Mouse (Mus musculus) ovary, postnatal 14 days (tissue): ENCODE data around the gene Osbp2.
A peak's percentile ranks its signal among the peaks of the same experiment; 100 is the strongest.

Source experiments
- DNase-seq: peaks from one replicate; pipeline ENCODE4 v3.0.0; 2022; ENCODE audit warnings: low spot score

Osbp2 gene

DNA sequence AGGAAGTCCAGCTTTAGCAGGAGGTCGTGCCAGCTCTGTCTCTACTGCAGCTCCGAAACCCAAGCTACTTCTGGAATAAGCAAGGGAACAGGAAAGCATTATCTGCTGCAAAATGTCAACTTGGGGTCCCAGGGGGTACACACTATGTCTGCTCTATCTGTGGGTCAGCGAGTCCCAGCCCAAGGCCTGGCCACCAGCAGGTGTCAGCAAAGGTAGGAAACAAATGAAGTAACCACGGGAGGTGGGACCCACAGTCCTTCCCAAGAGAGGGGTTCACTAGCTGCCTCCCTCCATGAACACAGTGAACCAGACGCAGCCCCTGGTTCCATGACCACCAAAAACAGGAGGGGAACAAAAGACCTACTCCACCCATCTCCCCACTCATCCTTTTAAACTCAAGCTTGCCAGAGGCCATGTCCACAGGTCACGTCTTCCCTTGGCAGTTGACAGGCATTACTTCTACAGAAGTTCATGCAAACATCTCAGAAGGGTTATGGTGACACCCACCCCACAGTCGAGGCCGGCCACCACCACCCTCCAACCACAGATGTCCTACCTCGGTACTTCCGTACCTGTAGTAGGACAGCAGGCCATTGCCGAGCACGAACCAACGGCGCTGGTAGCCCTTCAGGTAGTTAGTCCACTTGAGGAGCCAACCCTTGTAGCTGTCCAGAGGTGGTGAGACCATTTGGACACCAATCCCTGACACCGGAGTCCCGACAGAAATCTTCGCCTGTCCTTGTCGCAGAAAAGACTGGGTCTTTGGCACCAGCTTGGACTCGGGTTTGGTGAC lies 846 bp downstream of the Osbp2 start:
- DNase-seq: no peak

DNA sequence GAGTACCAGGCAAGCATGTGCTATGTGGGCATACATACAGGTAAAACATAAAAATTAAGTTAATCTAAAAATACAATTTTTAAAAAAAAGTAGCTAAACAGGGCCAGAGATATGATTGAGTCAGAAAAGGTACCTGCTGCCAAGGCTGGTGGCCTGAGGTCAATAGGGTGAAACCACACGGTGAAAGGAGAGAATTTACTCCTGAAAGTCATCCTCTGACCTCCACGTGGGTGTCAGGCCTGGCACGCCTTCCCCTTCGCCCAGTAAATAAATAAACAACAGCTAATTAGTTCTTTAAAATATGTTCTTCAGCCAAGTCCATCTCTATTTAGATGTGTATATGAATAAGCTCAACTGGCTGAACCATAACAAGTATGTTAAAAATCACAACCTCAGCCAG lies 3.3 kb downstream of the Osbp2 start:
- DNase-seq: no peak

DNA sequence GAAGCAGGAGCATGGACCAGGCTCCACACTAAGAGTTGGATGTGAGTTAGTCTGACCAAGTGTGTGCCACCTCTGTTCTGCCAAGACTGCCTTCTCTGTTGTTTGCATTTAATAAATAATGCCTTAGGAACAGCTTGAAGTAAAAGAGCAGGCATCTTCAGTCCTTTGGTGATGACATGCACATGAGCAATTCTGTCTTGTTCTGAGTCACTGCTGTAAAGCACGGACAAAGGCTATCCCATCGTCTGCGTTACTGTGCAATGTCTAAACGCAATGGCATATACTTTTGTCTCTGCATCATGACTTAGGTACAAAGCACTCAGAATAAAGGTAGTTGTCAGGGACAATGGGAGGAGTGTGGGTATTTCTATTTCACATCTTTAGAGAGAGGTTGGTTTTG lies 3.9 kb downstream of the Osbp2 start:
- no peak for DNase-seq

DNA sequence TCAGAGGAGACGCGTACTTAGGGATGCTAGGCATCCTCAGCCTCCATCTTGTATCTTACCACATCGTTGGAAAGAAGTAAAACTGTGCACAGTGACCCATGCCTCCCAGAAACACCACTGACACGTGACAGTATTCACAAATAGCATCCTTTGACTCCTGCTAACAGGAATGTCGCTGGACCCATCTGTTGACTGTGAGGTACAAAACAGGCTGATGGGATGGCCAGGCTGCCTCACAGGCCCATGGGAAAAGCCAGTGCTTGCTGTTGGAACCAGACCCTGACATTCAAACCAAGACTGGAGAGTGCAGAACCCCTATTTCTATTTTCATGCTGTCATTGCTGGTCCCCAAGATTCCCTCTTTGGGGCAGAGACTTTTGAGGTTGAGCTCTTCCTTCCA lies 5.8 kb downstream of the Osbp2 start:
- no peak for DNase-seq

DNA sequence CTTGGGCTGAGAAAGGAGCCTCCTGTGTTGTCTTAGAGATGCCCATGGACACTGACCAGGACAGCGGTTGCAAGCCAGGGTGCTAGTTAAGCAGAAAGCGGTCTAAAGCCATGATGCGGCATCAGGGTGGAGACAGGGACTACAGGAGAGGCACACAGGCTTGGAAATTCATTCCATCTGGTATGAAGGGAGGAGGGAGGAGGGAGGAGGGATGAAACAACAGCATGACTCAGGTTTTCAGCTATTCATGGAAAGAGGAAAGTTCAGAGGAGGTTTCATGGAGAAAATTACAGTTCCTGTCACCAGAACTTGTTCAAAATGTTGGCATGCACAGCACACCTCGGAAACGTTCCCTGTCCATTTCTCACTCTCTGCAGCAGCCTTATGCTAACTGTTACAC lies 7.9 kb downstream of the Osbp2 start:
- DNase-seq: no peak

DNA sequence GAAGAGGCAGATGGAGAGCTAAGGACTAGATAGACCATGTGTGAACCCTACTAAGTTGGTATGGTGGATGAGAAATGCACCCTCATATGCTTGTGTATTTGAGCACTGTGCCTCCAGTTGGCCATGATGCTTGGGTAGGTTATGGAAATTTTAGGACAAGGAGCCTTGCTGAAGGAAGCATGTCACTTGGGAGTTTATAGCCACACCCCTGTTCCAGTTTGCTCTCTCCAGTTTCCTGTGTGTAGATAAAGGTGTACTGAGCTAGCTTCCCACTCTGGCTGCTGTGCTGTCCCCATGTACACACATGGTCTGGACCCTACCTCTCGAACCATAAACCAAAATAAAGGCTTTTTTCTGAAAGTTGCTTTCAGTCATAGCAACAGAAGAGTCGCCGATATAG lies 9.5 kb downstream of the Osbp2 start:
- no peak for DNase-seq

DNA sequence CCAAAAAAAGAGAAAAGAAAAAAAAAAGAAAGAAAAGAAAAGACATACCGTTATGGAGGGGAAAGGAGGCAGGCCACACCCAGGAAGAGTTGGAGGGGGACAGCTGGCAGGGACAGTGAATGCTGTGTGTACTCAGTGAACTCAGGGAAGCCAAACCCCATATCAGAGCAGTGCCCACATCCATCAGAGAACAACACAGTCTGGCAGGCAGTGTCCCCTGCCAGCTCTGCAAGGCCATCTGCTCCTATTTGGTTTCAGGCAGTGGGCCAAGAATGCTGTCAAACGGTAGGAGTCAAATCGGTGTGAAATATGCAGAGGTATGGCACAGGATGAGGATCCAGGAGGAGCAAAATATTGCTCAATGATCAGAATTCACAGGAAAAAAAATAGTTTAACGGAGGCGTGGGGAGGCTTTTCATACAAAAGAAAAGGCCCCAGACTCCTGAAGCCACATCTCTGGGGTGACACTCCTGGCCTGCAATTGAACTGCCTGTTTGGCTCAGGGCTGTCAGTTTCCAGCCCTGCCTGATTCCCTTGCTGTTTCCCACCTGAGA lies 10.1 kb downstream of the Osbp2 start:
- no peak for DNase-seq

DNA sequence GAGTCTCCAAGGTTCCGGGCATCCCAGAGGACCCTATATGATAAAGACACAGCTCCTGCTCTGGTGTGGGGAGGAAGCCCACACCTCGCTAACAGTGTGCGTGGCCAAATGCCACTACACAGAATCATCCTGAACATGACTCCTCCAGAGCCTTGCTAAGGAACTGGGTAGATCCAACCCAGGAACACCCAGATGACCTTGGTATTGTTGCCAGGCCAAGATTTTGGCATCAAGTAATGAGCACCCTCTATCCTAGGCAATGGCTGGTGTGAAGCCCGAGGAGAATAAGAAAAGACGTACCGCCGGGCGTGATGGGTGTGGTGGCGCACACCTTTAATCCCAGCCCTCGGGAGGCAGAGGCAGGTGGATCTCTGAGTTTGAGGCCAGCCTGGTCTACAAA lies 10.7 kb downstream of the Osbp2 start:
- DNase-seq: no peak

DNA sequence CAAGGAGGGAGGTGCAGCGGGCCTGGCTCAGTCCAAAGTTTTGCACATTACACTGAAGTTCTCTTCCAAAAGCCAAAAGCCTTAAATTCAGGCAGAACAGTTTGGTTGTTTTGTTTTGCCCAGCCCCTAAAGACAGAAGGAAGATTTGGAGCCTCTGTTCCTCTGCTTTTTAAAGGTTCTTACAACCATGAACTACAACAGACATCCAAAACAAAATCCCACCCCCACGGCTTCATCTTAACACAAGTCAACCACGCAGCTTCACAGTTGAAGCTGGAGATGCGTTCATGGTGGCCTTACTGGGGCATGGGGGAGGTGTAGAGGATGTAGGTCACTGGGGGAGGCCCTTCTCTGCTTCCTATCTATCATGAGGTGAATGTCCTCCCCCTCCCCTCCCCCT lies 11.8 kb downstream of the Osbp2 start:
- DNase-seq: no peak

DNA sequence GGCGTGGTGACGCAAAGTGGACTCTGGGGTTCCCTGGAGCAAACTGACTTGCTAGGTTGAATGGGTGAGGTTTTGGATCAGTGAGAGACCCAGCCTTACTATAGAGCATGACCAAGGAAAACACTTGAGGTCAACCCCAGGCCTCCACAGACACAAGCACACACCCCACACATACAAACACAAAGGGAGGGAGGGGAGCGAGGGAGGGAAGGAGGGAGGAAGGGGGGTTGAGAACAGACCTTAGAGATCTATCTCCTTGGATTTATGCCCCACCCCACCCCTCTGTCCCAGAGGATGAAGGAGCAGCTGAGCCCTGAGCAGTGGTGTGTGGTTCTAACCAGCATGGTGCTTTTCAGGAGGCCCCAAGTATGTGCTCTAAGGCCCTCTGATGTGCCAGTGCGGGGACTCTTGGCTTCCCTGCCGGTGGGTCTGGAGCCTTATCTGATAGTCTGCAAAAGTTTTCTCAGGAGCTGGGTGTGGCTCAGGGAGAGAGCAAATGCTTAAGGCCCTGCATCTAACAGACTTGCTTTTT lies 12.9 kb downstream of the Osbp2 start:
- DNase-seq: no peak

DNA sequence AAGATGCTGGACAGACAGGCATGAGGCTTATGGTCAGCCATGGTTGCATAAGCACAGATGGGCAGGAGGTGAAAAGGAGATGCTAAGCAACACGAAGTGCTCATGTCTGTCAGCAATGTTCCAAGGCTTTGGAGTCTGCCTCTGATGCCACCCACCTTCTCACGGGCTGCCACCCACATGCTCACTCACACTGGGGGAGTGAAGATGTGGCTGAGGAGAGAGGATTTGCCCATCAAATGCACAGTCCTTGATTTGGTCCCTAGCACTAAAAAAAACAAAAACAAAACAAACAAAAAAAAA lies 13.4 kb downstream of the Osbp2 start:
- DNase-seq: no peak

DNA sequence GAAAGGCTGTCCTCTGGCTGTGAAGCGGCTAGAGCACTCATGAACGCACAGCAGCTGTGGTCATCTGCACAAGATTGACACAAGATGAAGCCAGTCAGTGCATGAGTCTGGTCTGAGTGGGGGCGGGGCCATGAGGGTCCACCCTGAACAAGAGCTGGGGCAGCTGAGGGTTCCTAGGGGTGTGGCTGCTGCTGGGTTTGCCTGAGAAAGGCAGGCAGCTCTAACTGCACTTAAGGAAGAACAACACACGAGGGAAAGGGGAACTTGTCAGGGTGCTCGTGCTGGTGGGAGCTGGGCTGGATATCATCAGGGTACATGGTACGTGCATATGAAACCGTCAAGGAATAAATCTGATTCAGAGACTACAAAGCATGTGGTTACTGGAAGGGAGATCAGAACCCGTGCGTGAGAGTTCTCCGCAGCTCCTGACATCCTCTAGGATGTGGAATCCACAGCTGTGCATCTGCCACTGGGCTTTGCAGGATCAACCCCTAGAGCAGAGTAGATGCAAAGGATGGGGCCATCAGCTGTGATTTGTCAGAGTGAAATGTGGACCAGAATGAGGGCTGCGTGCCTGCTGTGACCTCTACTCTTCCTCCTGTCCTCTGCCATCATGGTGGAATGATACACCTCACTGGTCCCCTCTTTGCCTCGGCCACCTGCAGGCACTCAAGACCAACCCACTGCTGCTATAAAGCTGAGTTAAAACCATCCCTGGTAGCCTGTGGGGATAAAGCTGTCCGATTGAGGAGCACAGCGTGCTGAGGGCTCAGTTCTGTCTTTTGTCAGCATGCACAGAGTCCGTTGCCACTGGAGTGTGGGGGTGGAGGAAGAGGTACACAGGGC lies 14.0 kb downstream of the Osbp2 start:
- no peak for DNase-seq

DNA sequence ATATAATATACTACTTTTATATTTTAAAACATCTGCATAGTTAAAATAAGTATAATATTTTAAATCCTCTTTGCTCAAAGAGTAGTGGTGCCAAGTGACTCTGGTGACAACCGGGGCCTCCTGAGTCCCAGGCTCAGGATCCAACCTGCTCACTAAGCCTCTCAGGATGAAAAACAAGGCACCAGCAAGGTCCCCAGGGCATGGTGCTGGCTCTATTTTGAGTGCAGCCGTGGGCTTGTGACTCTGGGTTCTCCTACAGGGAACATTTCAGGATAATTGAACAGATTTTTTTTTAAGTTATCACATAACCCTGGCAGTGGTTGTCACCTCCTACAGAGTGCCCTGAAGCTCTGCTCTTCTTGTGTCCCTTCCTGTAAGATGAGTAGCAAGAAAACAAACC lies 17.4 kb downstream of the Osbp2 start:
- no peak for DNase-seq

DNA sequence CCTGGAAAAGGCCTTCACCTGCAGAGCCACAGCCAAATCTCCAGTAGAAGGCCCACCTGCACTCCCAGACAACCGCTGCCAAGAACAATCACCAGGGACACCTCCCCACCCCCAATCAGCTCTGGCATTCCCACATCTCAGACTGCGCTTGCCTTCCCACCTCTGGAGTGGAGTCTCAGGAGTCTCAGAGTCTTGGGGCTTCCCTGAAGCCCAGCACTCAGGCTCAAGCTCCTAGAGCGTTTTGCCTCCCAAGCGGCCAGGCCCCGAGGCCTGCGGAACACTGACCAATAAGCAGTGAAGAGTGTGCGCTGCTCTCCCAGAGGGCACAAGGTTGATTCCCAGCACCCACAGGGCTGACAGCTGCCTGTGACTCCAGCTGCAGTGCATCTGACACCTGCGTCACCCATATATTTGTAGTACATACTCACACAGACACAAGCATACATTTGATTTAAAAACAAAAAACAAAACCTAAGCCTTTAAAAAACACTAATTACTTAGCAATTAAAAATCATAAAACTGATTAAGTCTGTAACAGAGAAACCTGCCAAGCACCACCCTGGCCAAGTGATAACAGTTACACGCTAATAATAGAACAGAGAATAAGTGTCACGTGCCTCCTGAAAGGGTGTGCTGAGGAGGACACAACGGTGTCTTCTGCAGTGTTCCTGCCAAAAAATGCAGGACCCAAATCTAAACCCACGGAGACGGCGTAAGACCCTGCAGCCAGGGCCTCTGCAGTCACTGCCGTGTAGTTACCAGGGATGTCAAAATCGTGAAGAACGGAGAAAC lies 19.6 kb downstream of the Osbp2 start:
- DNase-seq: no peak

DNA sequence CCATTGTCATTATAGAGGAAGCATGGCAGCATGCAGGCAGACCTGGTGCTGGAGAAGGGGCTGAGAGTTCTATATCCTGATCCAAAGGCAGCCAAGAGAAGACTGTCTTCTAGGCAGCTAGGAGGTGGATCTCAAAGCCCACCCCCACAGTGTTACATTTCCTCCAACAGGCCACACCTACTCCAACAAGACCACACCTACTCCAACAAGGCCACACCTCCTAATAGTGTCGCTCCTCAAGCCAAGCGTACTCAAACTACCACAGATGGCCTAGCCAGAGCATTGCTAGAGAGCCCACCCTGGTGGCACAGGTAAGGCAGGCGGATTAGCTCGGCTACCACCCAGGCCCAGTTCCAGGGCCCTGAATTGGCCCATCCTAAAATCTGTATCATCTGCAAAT lies 28.4 kb downstream of the Osbp2 start:
- no peak for DNase-seq

DNA sequence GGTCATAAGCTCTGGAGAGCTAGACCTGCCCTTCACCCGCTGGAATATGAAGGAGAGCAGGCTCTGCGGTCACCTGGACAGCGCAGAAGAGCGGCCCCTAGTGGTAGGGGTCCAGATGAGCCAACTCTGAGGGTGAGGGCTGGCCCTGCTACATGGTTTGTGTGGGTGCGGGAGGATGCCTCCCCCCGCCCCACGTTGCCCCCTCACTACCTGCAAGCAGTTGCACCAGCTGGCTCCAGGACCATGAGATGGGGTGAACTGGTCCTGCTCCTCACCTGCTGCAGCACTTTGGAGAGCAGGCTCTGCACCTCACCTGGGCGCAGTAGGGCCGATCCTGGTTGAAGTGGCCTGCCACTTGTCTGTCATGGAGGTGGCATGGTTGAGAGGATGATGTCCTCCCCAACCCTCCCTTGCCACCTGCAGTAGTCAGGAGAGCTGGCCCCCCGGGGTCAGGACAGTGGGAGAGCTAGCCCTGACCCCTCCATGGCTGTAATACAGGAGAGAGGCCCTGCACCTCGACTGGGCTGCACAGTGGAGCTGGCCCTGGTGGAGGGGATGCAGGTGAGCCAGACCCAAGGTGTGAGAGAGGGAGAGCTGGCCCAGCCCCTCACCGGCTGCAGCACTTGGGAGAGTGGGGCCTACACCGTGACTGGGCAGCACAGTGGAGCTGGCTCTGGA lies 29.1 kb downstream of the Osbp2 start:
- peak; percentile 18 for DNase-seq

DNA sequence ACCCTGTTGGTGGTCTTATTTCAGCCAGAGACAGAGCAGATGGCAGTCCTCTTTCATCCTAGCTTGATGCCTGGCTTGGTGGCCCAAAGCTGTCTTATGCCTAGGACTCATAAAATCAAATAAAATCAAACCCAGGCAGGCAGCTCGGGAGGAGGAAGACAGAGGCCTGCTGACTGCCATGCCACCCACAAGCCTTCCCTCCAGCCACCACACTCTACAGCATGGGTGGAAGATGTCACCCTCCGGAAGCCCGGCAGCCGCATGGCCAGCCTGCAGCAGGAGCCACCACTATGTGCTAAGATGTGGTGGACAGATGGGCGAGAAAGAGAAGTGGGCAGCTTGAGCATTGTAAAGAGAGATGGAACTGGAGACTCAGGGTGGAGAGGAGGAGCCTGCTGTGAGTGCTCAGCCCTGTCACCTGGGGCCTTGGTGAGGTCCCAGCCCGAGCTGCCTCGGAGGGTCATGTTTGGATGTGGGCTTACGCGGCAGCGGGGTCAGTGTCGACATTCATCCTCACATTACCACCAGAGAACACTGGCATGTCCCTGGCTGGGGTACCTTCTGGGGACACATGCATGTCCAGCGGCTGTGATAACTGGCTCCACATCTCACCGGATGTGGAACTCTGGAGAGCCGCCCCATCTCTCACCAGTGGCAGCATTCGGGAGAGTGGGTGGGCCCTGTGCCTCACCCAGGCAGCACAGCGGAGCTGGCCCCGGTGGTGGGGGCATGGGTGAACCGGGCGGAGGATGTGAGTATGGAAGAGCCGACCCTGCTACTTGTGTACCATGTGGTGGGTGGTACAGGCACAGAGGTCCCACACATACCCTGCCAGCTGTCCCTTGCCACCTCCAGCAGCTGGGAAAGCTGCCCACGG lies 29.9 kb downstream of the Osbp2 start:
- DNase-seq: no peak

DNA sequence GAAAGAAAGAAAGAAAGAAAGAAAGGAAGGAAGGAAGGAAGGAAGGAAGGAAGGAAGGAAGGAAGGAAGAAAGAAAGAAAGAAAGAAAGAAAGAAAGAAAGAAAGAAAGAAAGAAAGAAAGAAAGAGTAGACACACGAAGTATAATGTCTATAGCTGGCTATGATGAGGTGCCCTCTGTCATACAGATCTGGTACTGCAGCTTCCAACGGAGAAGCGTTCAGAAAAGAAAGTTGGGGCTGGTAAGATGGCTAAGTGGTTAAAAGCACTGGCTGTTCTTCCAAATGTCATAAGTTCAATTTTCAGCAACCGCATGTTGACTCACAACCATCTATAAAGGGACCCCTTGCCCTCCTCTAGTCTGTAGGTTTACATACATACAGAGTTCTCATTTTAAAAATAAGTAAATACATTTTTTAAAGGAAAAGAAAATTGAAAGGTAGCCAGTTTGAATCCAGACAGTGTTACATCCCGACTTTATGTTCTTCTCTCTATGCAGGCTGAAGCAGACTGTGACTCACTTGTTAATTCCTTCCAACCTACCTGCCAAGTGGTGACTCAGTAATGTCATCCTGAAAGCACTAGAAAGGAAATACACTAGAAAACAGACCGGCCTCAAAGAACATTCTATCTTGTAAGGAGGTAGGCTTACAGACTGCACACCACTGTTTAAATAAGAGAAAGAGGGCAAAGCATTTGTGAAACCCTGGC lies 31.4 kb downstream of the Osbp2 start:
- DNase-seq: peak; percentile 21

DNA sequence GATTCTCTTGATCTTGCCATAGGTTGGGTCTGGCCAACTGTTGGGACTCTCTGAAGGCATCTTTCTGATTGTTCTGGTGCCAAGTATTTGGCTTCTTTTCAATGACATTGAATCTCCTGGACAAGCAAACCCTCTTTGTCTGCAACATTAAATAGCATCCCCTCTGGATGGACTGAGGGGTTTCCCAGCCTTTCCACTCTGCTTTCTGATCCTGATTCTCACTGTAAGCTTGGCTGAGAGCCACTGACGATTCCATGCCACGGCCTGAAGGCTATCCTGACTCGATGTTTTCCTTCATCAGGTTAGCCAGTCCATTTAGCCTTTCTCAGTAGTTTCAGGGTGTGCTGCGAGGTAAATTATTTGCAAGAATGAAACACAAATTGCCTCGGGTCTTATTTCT lies 34.0 kb downstream of the Osbp2 start:
- no peak for DNase-seq

DNA sequence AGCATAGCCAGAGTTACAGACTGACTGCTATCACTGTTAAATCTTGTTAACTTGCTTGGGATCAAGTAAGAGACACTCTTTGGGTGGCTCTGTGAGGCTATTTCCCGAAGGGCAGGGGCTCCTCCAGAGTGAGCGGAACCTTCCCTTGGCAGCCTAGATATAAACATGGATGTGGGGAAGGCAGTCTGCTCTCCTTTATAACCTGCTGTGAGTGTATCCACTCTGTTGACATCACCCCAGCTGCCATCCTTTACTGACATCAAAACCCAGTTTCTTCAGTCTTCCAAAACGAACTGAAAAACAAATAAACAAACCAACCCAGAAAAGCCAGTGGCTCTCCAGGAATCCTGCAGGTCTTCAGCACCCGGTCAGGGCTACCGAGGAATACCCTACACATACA lies 39.6 kb downstream of the Osbp2 start:
- no peak for DNase-seq
